Mouse (Mus musculus) midbrain, postnatal 0 days (tissue): ENCODE results near the gene Gm49355. TPM values are rescaled to one million over a fixed set of nuclear protein-coding genes. Genes with fewer than 3 reads are reported as not detected.

ENCODE experiments used
- ATAC-seq: fragments of 200-750 bp; cut with Nextera tagmentation; 2 replicates; pipeline ENCODE4 v1.8.0; 2017; ENCODE audit warnings: moderate number of reproducible peaks, mild to moderate bottlenecking, moderate TSS enrichment, moderate library complexity; ENCODE audit not compliant: low FRiP score
- DNase-seq: peaks from one replicate; pipeline ENCODE4 v3.0.0-alpha.2; 2015; ENCODE audit warnings: low spot score
- H3K27ac ChIP-seq: fragments of 300-500 bp; sonication (generic); 2 replicates; pipeline ENCODE4 v1.5.1; 2014; ENCODE audit warnings: low read depth, mild to moderate bottlenecking, low read length, mixed read lengths
- H3K27me3 ChIP-seq: fragments of 300-500 bp; sonication (generic); 2 replicates; pipeline ENCODE4 v1.6.1; 2014; ENCODE audit warnings: low read length, control low read depth, mixed read lengths; ENCODE audit not compliant: insufficient read depth
- H3K36me3 ChIP-seq: fragments of 300-500 bp; sonication (generic); 2 replicates; pipeline ENCODE4 v1.6.1; 2014; ENCODE audit warnings: low read length, control low read depth, mixed read lengths; ENCODE audit not compliant: insufficient read depth
- H3K4me1 ChIP-seq: fragments of 300-500 bp; sonication (generic); 2 replicates; pipeline ENCODE4 v1.6.1; 2014; ENCODE audit warnings: mild to moderate bottlenecking, control low read depth, antibody characterized with exemption, low read length, mixed read lengths; ENCODE audit not compliant: insufficient read depth
- H3K4me2 ChIP-seq: fragments of 300-500 bp; sonication (generic); 2 replicates; pipeline ENCODE4 v1.6.1; 2014; ENCODE audit warnings: low read depth, mild to moderate bottlenecking, low read length, mixed read lengths; ENCODE audit not compliant: poor library complexity, severe bottlenecking
- H3K4me3 ChIP-seq: fragments of 300-500 bp; sonication (generic); 2 replicates; pipeline ENCODE4 v1.5.1; 2014; ENCODE audit warnings: low read depth, mild to moderate bottlenecking, low read length, moderate library complexity
- H3K9ac ChIP-seq: fragments of 300-500 bp; sonication (generic); replicated peaks from 2 replicates; pipeline ENCODE4 v1.6.1; 2014; ENCODE audit warnings: mild to moderate bottlenecking, low read length, moderate library complexity, mixed read lengths; ENCODE audit not compliant: poor library complexity, severe bottlenecking
- H3K9me3 ChIP-seq: fragments of 300-500 bp; sonication (generic); 2 replicates; pipeline ENCODE4 v1.6.1; 2016; ENCODE audit warnings: low read length, control low read depth
- CTCF ChIP-seq: IDR thresholded peaks from 2 replicates; pipeline ENCODE4 v1.5.1; 2016; ENCODE audit warnings: antibody characterized with exemption, mild to moderate bottlenecking
- WGBS: fragments of 180-500 bp; shearing (Covaris S2); extraction: QIAGEN DNeasy Blood & Tissue Kit; methylation state at CpG from one replicate; pipeline ENCODE4 v1.1.7; 2014; 5-methylcytosine and 5-hydroxymethylcytosine counted together
- polyA plus RNA-seq: library from polyadenylated mRNA; unstranded; fragments of >200 nt; fragmentation: Nextera tagmentation; extraction: Ambion mirVana; gene quantifications from 2 replicates; pipeline ENCODE4 v1.2.1, GENCODE M21; 2015
- total RNA-seq: library from RNA; depleted of rRNA; stranded (reverse); fragments of >200 nt; gene quantifications from 2 replicates; pipeline ENCODE4 v1.2.3, GENCODE M21; 2014

Gene Gm49355
- total and polyA plus RNA-seq, 2 experiments from 2014 or later = 0.06 TPM; not detected in 1

GRCm38 (mm10) chr14:12299171-12299570, 15.4 kb downstream of the Gm49355 start:
- TF ChIP-seq CTCF = no peak
- DNase-seq (no peak), ATAC-seq (no peak)
- no peaks in the 10 kb centered on the region for H3K9me3 ChIP-seq
- H3K27ac ChIP-seq = no peak overlapping the region
- no peak overlapping the region for H3K9ac ChIP-seq
- no peak overlapping the region for H3K4me3 ChIP-seq
- H3K4me2 ChIP-seq = no peak overlapping the region
- H3K27me3 ChIP-seq = no peaks in the 10 kb centered on the region
- no peaks in the 10 kb centered on the region for H3K36me3 ChIP-seq
- no peaks in the 10 kb centered on the region for H3K4me1 ChIP-seq

- DNase-seq = no peak
- no peak overlapping the region for H3K4me3 ChIP-seq
- H3K4me1 ChIP-seq = no peaks in the 10 kb centered on the region
- no peak overlapping the region for H3K4me2 ChIP-seq
- no peak overlapping the region for H3K27ac ChIP-seq
- WGBS = 39% methylated on average over 6 of the region's 6 CpGs
- no peak for TF ChIP-seq CTCF
- H3K9me3 ChIP-seq = no peaks in the 10 kb centered on the region
- no peak overlapping the region for H3K9ac ChIP-seq
- ATAC-seq = no peak
- no peaks in the 10 kb centered on the region for H3K36me3 ChIP-seq
- H3K27me3 ChIP-seq = no peaks in the 10 kb centered on the region
Observed at GRCm38 (mm10) chr14:12299654-12300053, 15.9 kb downstream of the Gm49355 start.

GRCm38 (mm10) chr14:12300275-12300674, 16.5 kb downstream of the Gm49355 start:
- WGBS = 76% methylated on average over 4 of the region's 4 CpGs
- no peak overlapping the region for H3K27ac ChIP-seq
- DNase-seq (no peak), ATAC-seq (no peak)
- no peak overlapping the region for H3K4me3 ChIP-seq
- H3K9ac ChIP-seq = no peak overlapping the region
- H3K4me1 ChIP-seq = no peaks in the 10 kb centered on the region
- no peaks in the 10 kb centered on the region for H3K27me3 ChIP-seq
- no peaks in the 10 kb centered on the region for H3K9me3 ChIP-seq
- TF ChIP-seq CTCF = no peak
- no peak overlapping the region for H3K4me2 ChIP-seq
- no peaks in the 10 kb centered on the region for H3K36me3 ChIP-seq

- WGBS = 71% methylated on average over 3 of the region's 3 CpGs
- ATAC-seq (no peak), DNase-seq (peak; percentile 42)
- Histone ChIP-seq H3K4me2 (no peak overlapping the region), H3K36me3 (no peaks in the 10 kb centered on the region), H3K27me3 (no peaks in the 10 kb centered on the region), H3K9me3 (no peaks in the 10 kb centered on the region), H3K4me1 (no peaks in the 10 kb centered on the region), H3K9ac (no peak overlapping the region), H3K4me3 (no peak overlapping the region), H3K27ac (no peak overlapping the region)
- TF ChIP-seq CTCF = peak; percentile 70
Observed at GRCm38 (mm10) chr14:12300677-12301076, 16.9 kb downstream of the Gm49355 start.

- DNase-seq (no peak), ATAC-seq (no peak)
- no peaks in the 10 kb centered on the region for H3K27me3 ChIP-seq
- TF ChIP-seq CTCF = no peak
- no peaks in the 10 kb centered on the region for H3K9me3 ChIP-seq
- H3K9ac ChIP-seq = no peak overlapping the region
- H3K4me3 ChIP-seq = no peak overlapping the region
- no peaks in the 10 kb centered on the region for H3K36me3 ChIP-seq
- H3K27ac ChIP-seq = no peak overlapping the region
- no peaks in the 10 kb centered on the region for H3K4me1 ChIP-seq
- WGBS = 60% methylated on average over 2 of the region's 2 CpGs
- no peak overlapping the region for H3K4me2 ChIP-seq
Observed at GRCm38 (mm10) chr14:12303106-12303505, 19.3 kb downstream of the Gm49355 start.

- DNase-seq = no peak
- H3K36me3 ChIP-seq = no peaks in the 10 kb centered on the region
- no peak overlapping the region for H3K27ac ChIP-seq
- WGBS = 81% methylated on average over 7 of the region's 7 CpGs
- no peak for ATAC-seq
- TF ChIP-seq CTCF = 0 out of 2 replicates have a peak, but pooled peaks have one; percentile 10
- H3K27me3 ChIP-seq = peaks cover 45% of the 10 kb centered on the region
- H3K4me2 ChIP-seq = no peak overlapping the region
- H3K4me1 ChIP-seq = no peaks in the 10 kb centered on the region
- H3K4me3 ChIP-seq = no peak overlapping the region
- H3K9ac ChIP-seq = no peak overlapping the region
- no peaks in the 10 kb centered on the region for H3K9me3 ChIP-seq
Observed at GRCm38 (mm10) chr14:12333622-12334021, 49.8 kb downstream of the Gm49355 start.
